Mouse (Mus musculus) layer of hippocampus, adult 2 months (tissue): ENCODE data around the gene Wars2. TPM values are rescaled to one million over a fixed set of nuclear protein-coding genes. Genes with fewer than 3 reads are reported as not detected.

ENCODE experiments used
- DNase-seq, 2 experiments: peaks; one replicate each; pipeline ENCODE4 v3.0.0; 2022; ENCODE audit warnings: low spot score in 2 of 2
- H3K27ac ChIP-seq: fragments of 200-600 bp; 2 replicates; pipeline ENCODE4 v1.8.1; 2022
- H3K4me3 ChIP-seq: fragments of 200-600 bp; 2 replicates; pipeline ENCODE4 v1.8.1; 2022; ENCODE audit warnings: mild to moderate bottlenecking
- CTCF ChIP-seq: fragments of 200-600 bp; conservative IDR thresholded peaks from 2 replicates; pipeline ENCODE4 v1.8.1; 2022; ENCODE audit warnings: antibody characterized with exemption, mild to moderate bottlenecking, moderate library complexity
- microRNA-seq, 2 experiments: library from miRNA; unstranded; fragments of <30 nt; microRNA quantifications; one replicate each; pipeline ENCODE4 v1.2.0; 2021
- total RNA-seq, 2 experiments: library from RNA; stranded (reverse); gene quantifications; 2 replicates each; pipeline ENCODE4 v1.2.3; 2021

Gene Wars2
- total RNA-seq, 2 experiments from 2014 or later = 9.0 to 9.5 TPM

DNA sequence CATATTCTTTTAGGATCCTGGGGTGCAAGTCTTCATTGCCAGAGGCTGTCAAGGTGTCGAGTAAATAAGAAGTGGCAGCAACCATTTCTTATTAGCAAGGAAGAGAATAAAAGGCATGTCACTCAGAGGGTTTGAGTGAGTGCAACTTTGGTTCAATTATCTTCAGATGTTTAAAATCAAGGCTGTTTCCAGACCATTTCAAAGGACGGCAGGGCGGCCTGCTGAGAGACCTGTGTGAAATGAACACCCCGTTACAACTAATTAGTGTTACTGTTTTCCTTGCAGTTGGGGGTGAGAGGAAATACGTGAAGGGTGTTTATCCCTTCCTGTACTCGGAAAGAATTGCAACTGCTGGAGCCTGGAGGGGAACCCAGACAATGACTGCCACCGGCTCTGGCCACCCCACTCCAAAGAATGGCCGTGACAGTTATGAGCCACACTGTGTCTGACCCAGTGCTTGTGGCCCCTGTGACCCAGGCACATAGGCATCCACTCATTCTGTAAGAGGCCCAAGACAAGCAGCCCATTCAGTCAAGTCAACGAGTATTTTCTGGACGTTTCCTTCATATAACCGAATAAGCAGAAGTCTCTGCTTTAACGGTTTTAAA, 137.2 kb downstream of the Wars2 start:
- no peak for TF ChIP-seq CTCF
- Histone ChIP-seq H3K4me3 (no peak overlapping the region), H3K27ac (no peak overlapping the region)
- no peak for DNase-seq

- DNase-seq = no peak
- no peak for TF ChIP-seq CTCF
- H3K27ac ChIP-seq = no peak overlapping the region
- no peak overlapping the region for H3K4me3 ChIP-seq
Observed at GRCm38 (mm10) chr3:99279718-99280117, 138.8 kb downstream of the Wars2 start.

DNA sequence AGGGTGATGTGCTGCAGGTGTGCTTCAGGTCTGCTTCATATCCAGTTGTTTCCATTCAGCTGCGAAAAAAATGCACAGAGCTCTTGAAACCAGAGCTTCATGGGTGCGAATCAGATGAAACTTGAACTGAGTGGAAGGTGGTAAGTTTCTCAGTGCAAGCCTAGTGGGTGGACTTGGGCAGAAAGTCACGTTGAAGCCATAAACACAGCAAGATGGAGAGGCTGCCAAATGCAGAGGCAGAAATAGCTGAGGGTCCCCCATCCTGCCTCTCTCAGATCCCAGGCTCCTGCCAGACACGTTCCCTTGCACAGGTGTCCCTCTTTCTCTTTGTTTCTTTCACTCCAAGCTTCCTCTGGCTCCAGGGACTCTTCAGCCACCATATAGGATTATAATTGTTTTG, 140.6 kb downstream of the Wars2 start:
- no peak for TF ChIP-seq CTCF
- Histone ChIP-seq H3K27ac (no peak overlapping the region), H3K4me3 (no peak overlapping the region)
- DNase-seq = no peak

- Histone ChIP-seq H3K27ac (no peak overlapping the region), H3K4me3 (no peak overlapping the region)
- DNase-seq = no peak
- peak; percentile 58 for TF ChIP-seq CTCF
Observed at GRCm38 (mm10) chr3:99288302-99288701, 147.4 kb downstream of the Wars2 start.

Small RNAs within 50 kb of the gene (microRNA-seq; reads per million reads assigned to microRNA genes)
- 0 reads per million in 2 experiments for gene Mir6481

Other genes with a start within 250 kb of the Wars2 start
- not detected for gene Hao2, start 247.8 kb upstream of the Wars2 start, total RNA-seq
- gene Tbx15, start 99.3 kb downstream of the Wars2 start, total RNA-seq = under 1 TPM; 0.44 to 0.81 TPM